20 mouse cellular contexts compared by ENCODE assay signal in the genomic region with DNA sequence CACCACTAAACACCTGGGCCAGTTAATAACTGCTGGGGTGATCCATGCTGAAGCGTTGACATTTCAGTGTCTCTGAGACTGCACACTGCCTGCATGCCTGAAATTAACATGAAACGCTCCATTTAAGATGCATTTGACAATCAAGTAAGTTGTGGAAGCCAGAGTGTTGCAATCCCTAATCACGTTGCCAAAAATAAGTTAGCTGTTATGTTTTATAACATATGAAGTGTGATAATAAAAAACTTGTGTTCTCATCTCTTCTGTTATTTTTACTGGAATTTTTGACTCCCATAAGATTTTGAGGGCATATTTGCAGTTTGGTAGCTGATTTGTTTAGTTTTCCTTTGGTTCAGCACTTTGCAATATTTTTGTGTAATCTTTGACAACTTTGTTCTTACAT. TPM values are rescaled to one million over a fixed set of nuclear protein-coding genes. Genes with fewer than 3 reads are reported as not detected.
DNase-seq lines count a peak whose midpoint lies in the region; ATAC-seq lines count a peak whose summit lies in the region.
"Had no signal": no experiment of that assay in that cellular context is flagged by ENCODE, and none has a peak within 500 bp of the region (broad histone marks: within the 10 kb centered on the region; RNA-seq: fewer than 3 reads in every experiment).

No protein-coding gene starts in this region.

- WGBS in heart, embryonic 10.5 days: 87% methylated on average over 3 of the region's 3 CpGs
- 48% methylated on average over 3 of the region's 3 CpGs for WGBS in lung, embryonic 16.5 days

- peaks cover 6% of the 10 kb centered on the region; the same call in 1 of the 2 replicates for H3K4me1 ChIP-seq in heart, embryonic 10.5 days
- H3K4me1 ChIP-seq in lung, embryonic 16.5 days (replicated peaks; ENCODE audit: control insufficient read depth, insufficient read depth, low read length): peaks cover 7% of the 10 kb centered on the region
- H3K4me1 ChIP-seq: hindbrain, embryonic 12.5 days had no signal

- no peaks in the 10 kb centered on the region for H3K9me3 ChIP-seq in heart, embryonic 10.5 days
- no peaks in the 10 kb centered on the region for H3K9me3 ChIP-seq in lung, embryonic 16.5 days (ENCODE audit: control insufficient read depth, low read length)
- H3K9me3 ChIP-seq: embryonic facial prominence, embryonic 13.5 days; heart, embryonic 13.5 days; hindbrain, embryonic 12.5 days had no signal

- H3K9ac ChIP-seq in lung, embryonic 16.5 days (ENCODE audit: low read length): no peak overlapping the region
- H3K9ac ChIP-seq: embryonic facial prominence, embryonic 13.5 days; heart, embryonic 13.5 days; hindbrain, embryonic 12.5 days had no signal

- no peak overlapping the region for H3K27ac ChIP-seq in heart, embryonic 10.5 days
- no peak overlapping the region for H3K27ac ChIP-seq in lung, embryonic 16.5 days (ENCODE audit: low read length)
- H3K27ac ChIP-seq: embryonic facial prominence, embryonic 13.5 days; heart, embryonic 13.5 days; hindbrain, embryonic 12.5 days had no signal

- H3K36me3 ChIP-seq in heart, embryonic 10.5 days: peaks cover 11% of the 10 kb centered on the region; the same call in 1 of the 2 replicates
- peaks cover 2% of the 10 kb centered on the region; the same call in 1 of the 2 replicates for H3K36me3 ChIP-seq in lung, embryonic 16.5 days (ENCODE audit: control insufficient read depth, insufficient read depth, low read length)

- DNase-seq in heart, adult 11 months: peak; percentile 69
- no peak for DNase-seq in heart, embryonic 10.5 days (ENCODE audit: low spot score)
- DNase-seq in lung, postnatal 4 days: no peak
- DNase-seq in adipocyte (ENCODE audit: low spot score): peak; percentile 13
- DNase-seq in lung, postnatal 36 days: peak; percentile 44
- no peak for DNase-seq in urinary bladder, adult 2 months (ENCODE audit: low spot score)
- DNase-seq: adrenal gland, postnatal 10 days; cerebellum, adult 11 months; cerebellum, adult 9-10 months; cerebellum, postnatal 25 days; gastrocnemius, postnatal 14 days; heart, postnatal 4 days had no signal

- no peak overlapping the region for H3K4me3 ChIP-seq in heart, embryonic 10.5 days
- no peak overlapping the region for H3K4me3 ChIP-seq in lung, embryonic 16.5 days (ENCODE audit: low read length)
- H3K4me3 ChIP-seq: embryonic facial prominence, embryonic 13.5 days; heart, embryonic 13.5 days; hindbrain, embryonic 12.5 days had no signal

- H3K27me3 ChIP-seq in heart, embryonic 10.5 days (ENCODE audit: insufficient read depth, poor library complexity, severe bottlenecking): no peaks in the 10 kb centered on the region
- no peaks in the 10 kb centered on the region for H3K27me3 ChIP-seq in lung, embryonic 16.5 days (ENCODE audit: control insufficient read depth, insufficient read depth, low read depth, low read length)
- H3K27me3 ChIP-seq: embryonic facial prominence, embryonic 13.5 days; heart, embryonic 13.5 days; hindbrain, embryonic 12.5 days had no signal

- H3K4me2 ChIP-seq in lung, embryonic 16.5 days (ENCODE audit: low read depth, low read length): no peak overlapping the region
- H3K4me2 ChIP-seq: embryonic facial prominence, embryonic 13.5 days; heart, embryonic 13.5 days; hindbrain, embryonic 12.5 days had no signal

- ATAC-seq in lung, embryonic 16.5 days (ENCODE audit: low read depth): peak; percentile 50
- ATAC-seq: forebrain, embryonic 14.5 days; hindbrain, embryonic 16.5 days; inflammation-experienced regulatory T-cells, adult 6 months had no signal

RNA-seq across cellular contexts. Expression of a gene that starts 34.3 kb away (rescaled TPM):
- 60.2 and 63.4 TPM in 2 replicates for polyA plus RNA-seq in heart, embryonic 10.5 days (2016; fragmentation: Nextera tagmentation; extraction: Ambion mirVana)
- polyA plus RNA-seq in lung, embryonic 16.5 days (2015; fragmentation: Nextera tagmentation; extraction: Ambion mirVana): 48.4 and 55.0 TPM in 2 replicates
- 39.6 and 43.4 TPM in 2 replicates for polyA plus RNA-seq in urinary bladder, adult 2 months (2012; rRNA removed)

RNA-seq across cellular contexts. Expression of a gene that starts 59.6 kb away (rescaled TPM):
- polyA plus RNA-seq in heart, embryonic 10.5 days (2016; fragmentation: Nextera tagmentation; extraction: Ambion mirVana): 0.10 and 0.13 TPM in 2 replicates
- not detected in 2 replicates for polyA plus RNA-seq in lung, embryonic 16.5 days (2015; fragmentation: Nextera tagmentation; extraction: Ambion mirVana)
- polyA plus RNA-seq in urinary bladder, adult 2 months (2012; rRNA removed): 0.06 TPM in 1 of 2 replicates, not detected in the other
- polyA plus RNA-seq: forebrain, embryonic 14.5 days; heart, embryonic 13.5 days; heart, postnatal 0 days; inflammation-experienced regulatory T-cells, adult 6 months had no signal

Comparison
In these comparisons a context has a peak if more than half of its experiments do, and no peak if none do; other contexts are left out.
1. DNase-seq: peak in heart, adult 11 months (single experiment), adipocyte (single experiment) and lung, postnatal 36 days (single experiment); none in heart, embryonic 10.5 days (single experiment), lung, postnatal 4 days (0 of 2) and urinary bladder, adult 2 months (single experiment).